Mouse (Mus musculus) midbrain, embryonic 12.5 days (tissue): ENCODE measurements around the gene Zbtb20. TPM values are rescaled to one million over a fixed set of nuclear protein-coding genes. Genes with fewer than 3 reads are reported as not detected.

Experiments used
- ATAC-seq: fragments of 200-750 bp; cut with Nextera tagmentation; 2 replicates; pipeline ENCODE4 v1.8.0; 2017; ENCODE audit warnings: low read depth, moderate TSS enrichment, moderate library complexity; ENCODE audit not compliant: low FRiP score
- H3K27ac ChIP-seq: fragments of 300-500 bp; sonication (generic); replicated peaks from 2 replicates; pipeline ENCODE4 v1.5.1; 2016; ENCODE audit warnings: mild to moderate bottlenecking
- H3K27me3 ChIP-seq: fragments of 300-500 bp; sonication (generic); 2 replicates; pipeline ENCODE4 v1.6.1; 2016; ENCODE audit warnings: mild to moderate bottlenecking
- H3K36me3 ChIP-seq: fragments of 300-500 bp; sonication (generic); 2 replicates; pipeline ENCODE4 v1.6.1; 2016
- H3K4me1 ChIP-seq: fragments of 300-500 bp; sonication (generic); 2 replicates; pipeline ENCODE4 v1.6.1; 2016
- H3K4me2 ChIP-seq: fragments of 300-500 bp; sonication (generic); replicated peaks from 2 replicates; pipeline ENCODE4 v1.6.1; 2016; ENCODE audit warnings: mild to moderate bottlenecking, moderate library complexity
- H3K4me3 ChIP-seq: fragments of 300-500 bp; sonication (generic); 2 replicates; pipeline ENCODE4 v1.5.1; 2016; ENCODE audit warnings: mild to moderate bottlenecking
- H3K9ac ChIP-seq: fragments of 300-500 bp; sonication (generic); replicated peaks from 2 replicates; pipeline ENCODE4 v1.6.1; 2016; ENCODE audit warnings: mild to moderate bottlenecking, moderate library complexity
- H3K9me3 ChIP-seq: fragments of 300-500 bp; sonication (generic); 2 replicates; pipeline ENCODE4 v1.6.1; 2016; ENCODE audit warnings: mild to moderate bottlenecking
- WGBS: fragments of 180-500 bp; shearing (Covaris S2); methylation state at CpG from one replicate; pipeline ENCODE4 v1.1.7; 2016; 5-methylcytosine and 5-hydroxymethylcytosine counted together
- polyA plus RNA-seq: library from polyadenylated mRNA; unstranded; fragments of >200 nt; fragmentation: Nextera tagmentation; extraction: Ambion mirVana; gene quantifications from 2 replicates; pipeline ENCODE4 v1.2.1, GENCODE M21; 2016

The Zbtb20 gene
- polyA plus RNA-seq, 1 experiment from 2014 or later: 80.8 TPM

GRCm38 (mm10) chr16:43581551-43581950, 705.9 kb downstream of the Zbtb20 start:
- no peak overlapping the region for H3K9ac ChIP-seq
- H3K36me3 ChIP-seq: peaks cover 31% of the 10 kb centered on the region
- H3K4me1 ChIP-seq: peaks cover 14% of the 10 kb centered on the region; the same call in 1 of the 2 replicates
- no peak overlapping the region for H3K4me3 ChIP-seq
- ATAC-seq: no peak
- WGBS: 84% methylated on average over 4 of the region's 4 CpGs
- no peak overlapping the region for H3K4me2 ChIP-seq
- H3K9me3 ChIP-seq: no peaks in the 10 kb centered on the region
- 0 out of 2 replicates have a peak, but pooled peaks cover 3% of the 10 kb centered on the region for H3K27me3 ChIP-seq
- H3K27ac ChIP-seq: no peak overlapping the region

GRCm38 (mm10) chr16:43586859-43587429, 711.3 kb downstream of the Zbtb20 start:
- H3K27me3 ChIP-seq: no peaks in the 10 kb centered on the region
- H3K27ac ChIP-seq: no peak overlapping the region
- H3K4me3 ChIP-seq: no peak overlapping the region
- no peak overlapping the region for H3K4me2 ChIP-seq
- H3K4me1 ChIP-seq: peaks cover 7% of the 10 kb centered on the region
- no peak overlapping the region for H3K9ac ChIP-seq
- ATAC-seq: no peak
- H3K9me3 ChIP-seq: no peaks in the 10 kb centered on the region
- H3K36me3 ChIP-seq: peaks cover 14% of the 10 kb centered on the region; the same call in 1 of the 2 replicates
- 91% methylated on average over 4 of the region's 4 CpGs for WGBS

GRCm38 (mm10) chr16:43590704-43591493, 715.2 kb downstream of the Zbtb20 start:
- H3K4me2 ChIP-seq: no peak overlapping the region
- 83% methylated on average over 7 of the region's 7 CpGs for WGBS
- no peaks in the 10 kb centered on the region for H3K27me3 ChIP-seq
- H3K4me1 ChIP-seq: peaks cover 7% of the 10 kb centered on the region
- no peak overlapping the region for H3K4me3 ChIP-seq
- no peaks in the 10 kb centered on the region for H3K9me3 ChIP-seq
- no peak overlapping the region for H3K9ac ChIP-seq
- peaks cover 4% of the 10 kb centered on the region; the same call in 1 of the 2 replicates for H3K36me3 ChIP-seq
- ATAC-seq: no peak
- no peak overlapping the region for H3K27ac ChIP-seq

- no peak overlapping the region for H3K4me3 ChIP-seq
- no peaks in the 10 kb centered on the region for H3K27me3 ChIP-seq
- WGBS: 83% methylated on average over 5 of the region's 5 CpGs
- no peak overlapping the region for H3K9ac ChIP-seq
- H3K4me1 ChIP-seq: peaks cover 7% of the 10 kb centered on the region
- no peak for ATAC-seq
- H3K9me3 ChIP-seq: no peaks in the 10 kb centered on the region
- no peak overlapping the region for H3K27ac ChIP-seq
- peaks cover 4% of the 10 kb centered on the region; the same call in 1 of the 2 replicates for H3K36me3 ChIP-seq
- H3K4me2 ChIP-seq: no peak overlapping the region
Measured at GRCm38 (mm10) chr16:43592062-43592461, 716.4 kb downstream of the Zbtb20 start.

- peaks cover 7% of the 10 kb centered on the region for H3K4me1 ChIP-seq
- H3K9ac ChIP-seq: no peak overlapping the region
- no peak for ATAC-seq
- no peak overlapping the region for H3K27ac ChIP-seq
- peaks cover 4% of the 10 kb centered on the region; the same call in 1 of the 2 replicates for H3K36me3 ChIP-seq
- H3K4me3 ChIP-seq: no peak overlapping the region
- H3K27me3 ChIP-seq: no peaks in the 10 kb centered on the region
- no peaks in the 10 kb centered on the region for H3K9me3 ChIP-seq
- WGBS: 26% methylated on average over 1 of the region's 1 CpGs
- H3K4me2 ChIP-seq: no peak overlapping the region
Measured at GRCm38 (mm10) chr16:43592801-43593200, 717.1 kb downstream of the Zbtb20 start.

- Histone ChIP-seq H3K9me3 (no peaks in the 10 kb centered on the region), H3K4me3 (no peak overlapping the region), H3K9ac (no peak overlapping the region), H3K27me3 (no peaks in the 10 kb centered on the region), H3K27ac (no peak overlapping the region), H3K4me1 (0 out of 2 replicates have a peak, but pooled peaks cover 1% of the 10 kb centered on the region), H3K36me3 (peaks cover 16% of the 10 kb centered on the region), H3K4me2 (no peak overlapping the region)
- WGBS: 93% methylated on average over 7 of the region's 7 CpGs
- ATAC-seq: no peak
Measured at GRCm38 (mm10) chr16:43597375-43598060, 721.8 kb downstream of the Zbtb20 start.

- no peak overlapping the region for H3K27ac ChIP-seq
- no peak overlapping the region for H3K4me3 ChIP-seq
- H3K4me1 ChIP-seq: peaks cover 21% of the 10 kb centered on the region
- no peak overlapping the region for H3K9ac ChIP-seq
- no peaks in the 10 kb centered on the region for H3K27me3 ChIP-seq
- 74% methylated on average over 2 of the region's 2 CpGs for WGBS
- H3K36me3 ChIP-seq: peaks cover 16% of the 10 kb centered on the region
- ATAC-seq: no peak
- no peak overlapping the region for H3K4me2 ChIP-seq
- no peaks in the 10 kb centered on the region for H3K9me3 ChIP-seq
Measured at GRCm38 (mm10) chr16:43599707-43600106, 724.0 kb downstream of the Zbtb20 start.

- H3K27ac ChIP-seq: no peak overlapping the region
- ATAC-seq: no peak
Measured at GRCm38 (mm10) chr16:43602573-43602972, 726.9 kb downstream of the Zbtb20 start.

GRCm38 (mm10) chr16:43603591-43604141, 728.0 kb downstream of the Zbtb20 start:
- Histone ChIP-seq H3K4me2 (peak overlapping the region; percentile 27), H3K36me3 (peaks cover 32% of the 10 kb centered on the region), H3K4me1 (peaks cover 30% of the 10 kb centered on the region), H3K9me3 (0 out of 2 replicates have a peak, but pooled peaks cover 2% of the 10 kb centered on the region), H3K27ac (peak overlapping the region; percentile 80), H3K27me3 (no peaks in the 10 kb centered on the region), H3K9ac (no peak overlapping the region), H3K4me3 (no peak overlapping the region)
- WGBS: 1% methylated on average over 9 of the region's 9 CpGs
- peak; percentile 91 for ATAC-seq

More at GRCm38 (mm10) chr16:43602573-43602972, 726.9 kb downstream of the Zbtb20 start:
- H3K27me3 ChIP-seq: no peaks in the 10 kb centered on the region
- H3K4me2 ChIP-seq: no peak overlapping the region
- peaks cover 30% of the 10 kb centered on the region for H3K4me1 ChIP-seq
- 0 out of 2 replicates have a peak, but pooled peaks cover 2% of the 10 kb centered on the region for H3K9me3 ChIP-seq
- no peak overlapping the region for H3K4me3 ChIP-seq
- H3K36me3 ChIP-seq: peaks cover 23% of the 10 kb centered on the region
- no peak overlapping the region for H3K9ac ChIP-seq
- WGBS: 78% methylated on average over 4 of the region's 4 CpGs

- WGBS: 24% methylated on average over 4 of the region's 4 CpGs
- H3K9me3 ChIP-seq: 0 out of 2 replicates have a peak, but pooled peaks cover 2% of the 10 kb centered on the region
- no peak overlapping the region for H3K4me3 ChIP-seq
- H3K4me1 ChIP-seq: peaks cover 30% of the 10 kb centered on the region
- H3K36me3 ChIP-seq: peaks cover 33% of the 10 kb centered on the region
- H3K27me3 ChIP-seq: no peaks in the 10 kb centered on the region
- peak overlapping the region; percentile 80 for H3K27ac ChIP-seq
- no peak overlapping the region for H3K9ac ChIP-seq
- H3K4me2 ChIP-seq: no peak overlapping the region
- peak; percentile 35 for ATAC-seq
Measured at GRCm38 (mm10) chr16:43604399-43605013, 728.8 kb downstream of the Zbtb20 start.

- Histone ChIP-seq H3K4me2 (no peak overlapping the region), H3K9ac (no peak overlapping the region), H3K9me3 (0 out of 2 replicates have a peak, but pooled peaks cover 2% of the 10 kb centered on the region), H3K36me3 (peaks cover 45% of the 10 kb centered on the region), H3K27ac (no peak overlapping the region), H3K4me3 (no peak overlapping the region), H3K4me1 (peaks cover 30% of the 10 kb centered on the region), H3K27me3 (no peaks in the 10 kb centered on the region)
- no peak for ATAC-seq
Measured at GRCm38 (mm10) chr16:43607086-43607485, 731.4 kb downstream of the Zbtb20 start.
